Mouse (Mus musculus) limb, embryonic 13.5 days (tissue): Measurements from ENCODE around the gene Engase. TPM values are rescaled to one million over a fixed set of nuclear protein-coding genes. Genes with fewer than 3 reads are reported as not detected.

Experiments
- ATAC-seq: fragments of 200-750 bp; cut with Nextera tagmentation; 2 replicates; pipeline ENCODE4 v1.8.0; 2017; ENCODE audit warnings: low read depth, moderate number of reproducible peaks, moderate TSS enrichment; ENCODE audit not compliant: low FRiP score
- H3K27ac ChIP-seq: fragments of 300-500 bp; sonication (generic); 2 replicates; pipeline ENCODE4 v1.5.1; 2015; ENCODE audit warnings: inconsistent platforms, mild to moderate bottlenecking, moderate library complexity
- H3K27me3 ChIP-seq: fragments of 300-500 bp; sonication (generic); 2 replicates; pipeline ENCODE4 v1.6.1; 2015; ENCODE audit warnings: mild to moderate bottlenecking, inconsistent platforms
- H3K36me3 ChIP-seq: fragments of 300-500 bp; sonication (generic); 2 replicates; pipeline ENCODE4 v1.6.1; 2015; ENCODE audit warnings: inconsistent platforms, mild to moderate bottlenecking, moderate library complexity
- H3K4me1 ChIP-seq: fragments of 300-500 bp; sonication (generic); 2 replicates; pipeline ENCODE4 v1.6.1; 2015; ENCODE audit warnings: inconsistent platforms
- H3K4me2 ChIP-seq: fragments of 300-500 bp; sonication (generic); replicated peaks from 2 replicates; pipeline ENCODE4 v1.6.1; 2015; ENCODE audit warnings: inconsistent platforms, mild to moderate bottlenecking, moderate library complexity
- H3K4me3 ChIP-seq: fragments of 300-500 bp; sonication (generic); 2 replicates; pipeline ENCODE4 v1.5.1; 2015; ENCODE audit warnings: moderate library complexity, mild to moderate bottlenecking, inconsistent platforms
- H3K9ac ChIP-seq: fragments of 300-500 bp; sonication (generic); 2 replicates; pipeline ENCODE4 v1.6.1; 2015; ENCODE audit warnings: mild to moderate bottlenecking, inconsistent platforms
- H3K9me3 ChIP-seq: fragments of 300-500 bp; sonication (generic); 2 replicates; pipeline ENCODE4 v1.6.1; 2016; ENCODE audit warnings: inconsistent platforms
- WGBS: fragments of 180-500 bp; shearing (Covaris S2); methylation state at CpG from one replicate; pipeline ENCODE4 v1.1.7; 2015; 5-methylcytosine and 5-hydroxymethylcytosine counted together
- polyA plus RNA-seq: library from polyadenylated mRNA; unstranded; fragments of >200 nt; fragmentation: Nextera tagmentation; extraction: Ambion mirVana; gene quantifications from 2 replicates; pipeline ENCODE4 v1.2.1, GENCODE M21; 2015

Gene Engase
- polyA plus RNA-seq, 1 experiment from 2014 or later = 5.5 TPM

GRCm38 (mm10) chr11:118459051-118459450 is 17.6 kb upstream of the Engase start:
- no peak overlapping the region; the same call in 1 of the 2 replicates for H3K4me2 ChIP-seq
- WGBS = 12% methylated on average over 8 of the region's 8 CpGs
- H3K4me3 ChIP-seq = no peak overlapping the region
- H3K9me3 ChIP-seq = 0 out of 2 replicates have a peak, but pooled peaks cover 3% of the 10 kb centered on the region
- H3K27ac ChIP-seq = no peak overlapping the region
- peak; percentile 36; the same call in 1 of the 2 replicates for ATAC-seq
- no peaks in the 10 kb centered on the region for H3K27me3 ChIP-seq
- H3K36me3 ChIP-seq = no peaks in the 10 kb centered on the region
- no peak overlapping the region for H3K9ac ChIP-seq
- H3K4me1 ChIP-seq = peaks cover 7% of the 10 kb centered on the region

GRCm38 (mm10) chr11:118459536-118459935 is 17.1 kb upstream of the Engase start:
- Histone ChIP-seq H3K27me3 (no peaks in the 10 kb centered on the region), H3K9me3 (0 out of 2 replicates have a peak, but pooled peaks cover 3% of the 10 kb centered on the region), H3K36me3 (no peaks in the 10 kb centered on the region), H3K27ac (no peak overlapping the region), H3K4me3 (no peak overlapping the region), H3K4me2 (no peak overlapping the region), H3K4me1 (peaks cover 7% of the 10 kb centered on the region), H3K9ac (no peak overlapping the region)
- WGBS = 74% methylated on average over 4 of the region's 4 CpGs
- no peak for ATAC-seq

GRCm38 (mm10) chr11:118460280-118460679 is 16.3 kb upstream of the Engase start:
- Histone ChIP-seq H3K4me2 (no peak overlapping the region), H3K36me3 (no peaks in the 10 kb centered on the region), H3K9ac (no peak overlapping the region), H3K4me3 (no peak overlapping the region), H3K9me3 (0 out of 2 replicates have a peak, but pooled peaks cover 3% of the 10 kb centered on the region), H3K27me3 (no peaks in the 10 kb centered on the region), H3K4me1 (peaks cover 7% of the 10 kb centered on the region), H3K27ac (no peak overlapping the region)
- 67% methylated on average over 6 of the region's 6 CpGs for WGBS
- no peak for ATAC-seq

GRCm38 (mm10) chr11:118467441-118468035 is 9.1 kb upstream of the Engase start:
- ATAC-seq = no peak
- 75% methylated on average over 11 of the region's 11 CpGs for WGBS
- H3K9me3 ChIP-seq = no peaks in the 10 kb centered on the region
- H3K4me2 ChIP-seq = no peak overlapping the region
- peaks cover 18% of the 10 kb centered on the region for H3K4me1 ChIP-seq
- H3K36me3 ChIP-seq = no peaks in the 10 kb centered on the region
- H3K9ac ChIP-seq = no peak overlapping the region
- no peak overlapping the region for H3K4me3 ChIP-seq
- no peak overlapping the region for H3K27ac ChIP-seq
- H3K27me3 ChIP-seq = no peaks in the 10 kb centered on the region

- no peak for ATAC-seq
- Histone ChIP-seq H3K4me2 (no peak overlapping the region), H3K4me3 (no peak overlapping the region), H3K27me3 (no peaks in the 10 kb centered on the region), H3K4me1 (peaks cover 18% of the 10 kb centered on the region), H3K27ac (no peak overlapping the region), H3K9me3 (no peaks in the 10 kb centered on the region), H3K9ac (no peak overlapping the region), H3K36me3 (no peaks in the 10 kb centered on the region)
- whole genome bisulfite sequencing = 77% methylated on average over 10 of the region's 10 CpGs
Measured at GRCm38 (mm10) chr11:118469509-118470160, 7.0 kb upstream of the Engase start.

- H3K4me1 ChIP-seq = peaks cover 19% of the 10 kb centered on the region
- H3K4me2 ChIP-seq = no peak overlapping the region
- ATAC-seq = no peak; the same call in 1 of the 2 replicates
- no peak overlapping the region for H3K9ac ChIP-seq
- 22% methylated on average over 12 of the region's 12 CpGs for WGBS
- no peak overlapping the region for H3K4me3 ChIP-seq
- H3K9me3 ChIP-seq = no peaks in the 10 kb centered on the region
- no peak overlapping the region for H3K27ac ChIP-seq
- no peaks in the 10 kb centered on the region for H3K27me3 ChIP-seq
- H3K36me3 ChIP-seq = no peaks in the 10 kb centered on the region
Measured at GRCm38 (mm10) chr11:118470234-118470966, 6.2 kb upstream of the Engase start.

- Histone ChIP-seq H3K4me3 (no peak overlapping the region), H3K27me3 (no peaks in the 10 kb centered on the region), H3K4me1 (peaks cover 26% of the 10 kb centered on the region), H3K9me3 (no peaks in the 10 kb centered on the region), H3K9ac (no peak overlapping the region), H3K27ac (no peak overlapping the region), H3K4me2 (no peak overlapping the region), H3K36me3 (no peaks in the 10 kb centered on the region)
- ATAC-seq = no peak
- 80% methylated on average over 13 of the region's 13 CpGs for WGBS
Measured at GRCm38 (mm10) chr11:118471676-118472075, 5.0 kb upstream of the Engase start.

GRCm38 (mm10) chr11:118473161-118473560 is 3.5 kb upstream of the Engase start:
- no peak overlapping the region for H3K9ac ChIP-seq
- H3K4me1 ChIP-seq = peaks cover 37% of the 10 kb centered on the region
- 0 out of 2 replicates have a peak, but pooled peaks cover 3% of the 10 kb centered on the region for H3K27me3 ChIP-seq
- no peaks in the 10 kb centered on the region for H3K36me3 ChIP-seq
- H3K4me2 ChIP-seq = no peak overlapping the region
- no peaks in the 10 kb centered on the region for H3K9me3 ChIP-seq
- no peak overlapping the region for H3K27ac ChIP-seq
- no peak for ATAC-seq
- 54% methylated on average over 1 of the region's 1 CpGs for WGBS
- no peak overlapping the region for H3K4me3 ChIP-seq

GRCm38 (mm10) chr11:118473842-118474500 is 2.7 kb upstream of the Engase start:
- Histone ChIP-seq H3K27ac (no peak overlapping the region), H3K4me3 (no peak overlapping the region), H3K9me3 (no peaks in the 10 kb centered on the region), H3K4me2 (no peak overlapping the region), H3K4me1 (peaks cover 37% of the 10 kb centered on the region), H3K27me3 (0 out of 2 replicates have a peak, but pooled peaks cover 3% of the 10 kb centered on the region), H3K36me3 (no peaks in the 10 kb centered on the region), H3K9ac (no peak overlapping the region)
- 74% methylated on average over 6 of the region's 6 CpGs for WGBS
- no peak for ATAC-seq

- peaks cover 25% of the 10 kb centered on the region for H3K4me1 ChIP-seq
- ATAC-seq = no peak
- 0 out of 2 replicates have a peak, but pooled peaks cover 3% of the 10 kb centered on the region for H3K27me3 ChIP-seq
- H3K4me2 ChIP-seq = no peak overlapping the region
- H3K9ac ChIP-seq = no peak overlapping the region
- no peak overlapping the region for H3K4me3 ChIP-seq
- 0 out of 2 replicates have a peak, but pooled peaks cover 4% of the 10 kb centered on the region for H3K36me3 ChIP-seq
- H3K9me3 ChIP-seq = no peaks in the 10 kb centered on the region
- WGBS = 47% methylated on average over 7 of the region's 7 CpGs
- no peak overlapping the region for H3K27ac ChIP-seq
Measured at GRCm38 (mm10) chr11:118475496-118476083, 1.0 kb upstream of the Engase start.

- 79% methylated on average over 12 of the region's 12 CpGs for WGBS
- Histone ChIP-seq H3K9ac (no peak overlapping the region), H3K27me3 (0 out of 2 replicates have a peak, but pooled peaks cover 3% of the 10 kb centered on the region), H3K36me3 (peaks cover 36% of the 10 kb centered on the region), H3K4me1 (peaks cover 19% of the 10 kb centered on the region), H3K9me3 (no peaks in the 10 kb centered on the region), H3K4me3 (no peak overlapping the region), H3K27ac (no peak overlapping the region), H3K4me2 (no peak overlapping the region)
- no peak for ATAC-seq
Measured at GRCm38 (mm10) chr11:118479776-118480175, 3.1 kb downstream of the Engase start.
